Comparison of ENCODE assay signal across 7 mouse cellular contexts in genomic region chr7:66218193-66219014, GRCm38 (mm10).
DNase-seq lines count a peak whose midpoint lies in the region; ATAC-seq and TF ChIP-seq lines count a peak whose summit lies in the region.

No protein-coding gene starts in this region.

- no peaks in the 10 kb centered on the region for H3K27me3 ChIP-seq in heart, adult 2 months (ENCODE audit: control insufficient read depth, insufficient read depth, low read length)
- H3K27me3 ChIP-seq in kidney, adult 2 months (replicated peaks; ENCODE audit: control insufficient read depth, insufficient read depth, low read length): no peaks in the 10 kb centered on the region
- H3K27me3 ChIP-seq in lung, embryonic 16.5 days (ENCODE audit: control insufficient read depth, insufficient read depth, low read depth, low read length): no peaks in the 10 kb centered on the region
- no peaks in the 10 kb centered on the region for H3K27me3 ChIP-seq in stomach, embryonic 16.5 days (ENCODE audit: control insufficient read depth, insufficient read depth, low read length)

- no peak for TF ChIP-seq POLR2A in brain, embryonic 14.5 days (IDR thresholded peaks at IDR 0.05; ENCODE audit: borderline replicate concordance, extremely low read depth, insufficient read depth, insufficient read length, poor library complexity, severe bottlenecking)
- TF ChIP-seq POLR2A in heart, adult 2 months (IDR thresholded peaks at IDR 0.05; ENCODE audit: insufficient read depth, low read depth, low read length): no peak
- no peak for TF ChIP-seq POLR2A in kidney, adult 2 months (IDR thresholded peaks at IDR 0.05; ENCODE audit: low read depth, low read length)

- H3K79me2 ChIP-seq in heart, adult 2 months (replicated peaks; ENCODE audit: control insufficient read depth, insufficient read depth, low read length): no peaks in the 10 kb centered on the region

- DNase-seq in brain, embryonic 14.5 days (ENCODE audit: low read depth): peak; percentile 61
- peak; percentile 71 for DNase-seq in embryo, embryonic 10 days (ENCODE audit: low spot score)
- peak; percentile 64 to 78 for DNase-seq in heart, adult 2 months
- DNase-seq in kidney, adult 2 months: peak; percentile 61

- H3K4me1 ChIP-seq in heart, adult 2 months (ENCODE audit: control insufficient read depth, insufficient read depth, low read length): peaks cover 9% of the 10 kb centered on the region
- H3K4me1 ChIP-seq in kidney, adult 2 months (ENCODE audit: control insufficient read depth, insufficient read depth, low read length): peaks cover 11% of the 10 kb centered on the region
- H3K4me1 ChIP-seq in lung, embryonic 16.5 days (replicated peaks; ENCODE audit: control insufficient read depth, insufficient read depth, low read length): peaks cover 28% of the 10 kb centered on the region
- H3K4me1 ChIP-seq in stomach, embryonic 16.5 days (ENCODE audit: control insufficient read depth, insufficient read depth, low read length): peaks cover 14% of the 10 kb centered on the region

- no peak for TF ChIP-seq EP300 in heart, adult 2 months (IDR thresholded peaks at IDR 0.05; ENCODE audit: insufficient read depth, low read depth, low read length)

- ATAC-seq in lung, embryonic 16.5 days (ENCODE audit: low read depth): peak; percentile 92
- peak; percentile 78 for ATAC-seq in stomach, embryonic 16.5 days (ENCODE audit: insufficient read depth, low FRiP score)
- ATAC-seq in megakaryocyte-erythroid progenitor cell, adult 5-6 weeks (replicated peaks; ENCODE audit: low FRiP score, low TSS enrichment, poor library complexity, severe bottlenecking): no peak

- 23% methylated on average over 9 of the region's 9 CpGs for WGBS in heart, adult 2 months
- 36% methylated on average over 9 of the region's 9 CpGs for WGBS in kidney, adult 2 months
- WGBS in lung, embryonic 16.5 days: 28% methylated on average over 9 of the region's 9 CpGs
- WGBS in stomach, embryonic 16.5 days: 23% methylated on average over 9 of the region's 9 CpGs

- intact Hi-C loops in heart, adult 2 months (cut with DNase I): no loop called here

- H3K27ac ChIP-seq in heart, adult 2 months: peak overlapping the region; percentile 43
- peak overlapping the region; percentile 29 for H3K27ac ChIP-seq in kidney, adult 2 months (ENCODE audit: insufficient read depth, low read depth, low read length)
- peak overlapping the region; percentile 92 for H3K27ac ChIP-seq in lung, embryonic 16.5 days (ENCODE audit: low read length)
- peak overlapping the region; percentile 91 for H3K27ac ChIP-seq in stomach, embryonic 16.5 days (ENCODE audit: low read length)

- no peak overlapping the region for H3K4me2 ChIP-seq in lung, embryonic 16.5 days (ENCODE audit: low read depth, low read length)
- no peak overlapping the region for H3K4me2 ChIP-seq in stomach, embryonic 16.5 days (ENCODE audit: low read depth, low read length)

- no peak overlapping the region for H3K4me3 ChIP-seq in heart, adult 2 months
- H3K4me3 ChIP-seq in kidney, adult 2 months (ENCODE audit: insufficient read depth, low read depth, low read length): no peak overlapping the region
- no peak overlapping the region for H3K4me3 ChIP-seq in lung, embryonic 16.5 days (ENCODE audit: low read length)
- no peak overlapping the region for H3K4me3 ChIP-seq in stomach, embryonic 16.5 days (replicated peaks; ENCODE audit: low read length)

- H3K9me3 ChIP-seq in lung, embryonic 16.5 days (ENCODE audit: control insufficient read depth, low read length): no peaks in the 10 kb centered on the region
- H3K9me3 ChIP-seq in stomach, embryonic 16.5 days (replicated peaks; ENCODE audit: control insufficient read depth, low read length): no peaks in the 10 kb centered on the region

- no peak overlapping the region for H3K9ac ChIP-seq in heart, adult 2 months (ENCODE audit: low read depth, low read length)
- H3K9ac ChIP-seq in lung, embryonic 16.5 days (ENCODE audit: low read length): no peak overlapping the region
- H3K9ac ChIP-seq in stomach, embryonic 16.5 days (ENCODE audit: low read length): peak overlapping the region; percentile 51

- H3K36me3 ChIP-seq in heart, adult 2 months (ENCODE audit: control insufficient read depth, insufficient read depth, low read length): no peaks in the 10 kb centered on the region
- H3K36me3 ChIP-seq in kidney, adult 2 months (ENCODE audit: control insufficient read depth, insufficient read depth, low read length): no peaks in the 10 kb centered on the region
- H3K36me3 ChIP-seq in lung, embryonic 16.5 days (ENCODE audit: control insufficient read depth, insufficient read depth, low read length): no peaks in the 10 kb centered on the region
- H3K36me3 ChIP-seq in stomach, embryonic 16.5 days (ENCODE audit: control insufficient read depth, insufficient read depth, low read length): no peaks in the 10 kb centered on the region

- no peak for TF ChIP-seq CTCF in brain, embryonic 14.5 days (IDR thresholded peaks at IDR 0.05; ENCODE audit: borderline replicate concordance, extremely low read depth, insufficient read depth, insufficient read length)
- TF ChIP-seq CTCF in heart, adult 2 months (IDR thresholded peaks at IDR 0.05): no peak
- no peak for TF ChIP-seq CTCF in kidney, adult 2 months (conservative IDR thresholded peaks at IDR 0.05; ENCODE audit: insufficient read depth, insufficient read length, low read depth, low read length)

Comparison
In these comparisons a context has a peak if more than half of its experiments do, and no peak if none do; other contexts are left out.
1. H3K27ac ChIP-seq: peak in every context shown above with its lines; median percentile 92 in lung, embryonic 16.5 days; 91 in stomach, embryonic 16.5 days; 43 in heart, adult 2 months; 29 in kidney, adult 2 months.